Mouse (Mus musculus) CD4-positive, CD25-positive, alpha-beta regulatory T cell, adult 4 months (primary cell): ENCODE data around the gene Comtd1. TPM values are rescaled to one million over a fixed set of nuclear protein-coding genes. Genes with fewer than 3 reads are reported as not detected.
A peak's percentile ranks its signal among the peaks of the same experiment; 100 is the strongest.

Source experiments
- ATAC-seq: one replicate; pipeline ENCODE4 v1.8.0; 2017
- polyA plus RNA-seq, 2 experiments: library from polyadenylated mRNA; unstranded; fragments of 100-300 nt; shearing (Covaris generic); gene quantifications; one replicate each; pipeline ENCODE4 v1.2.1; 2017

Comtd1 gene
- 10 to 100 TPM; 19.0 to 20.4 TPM for polyA plus RNA-seq

GRCm38 (mm10) chr14:21848166-21849154 is at the start of gene Comtd1:
Gene Comtd1 (minus strand): TSS chr14:21848977.
- ATAC-seq, result peak; percentile 90

GRCm38 (mm10) chr14:21892341-21892659 is 43.5 kb upstream of the Comtd1 start:
- no peak for ATAC-seq

GRCm38 (mm10) chr14:21891581-21892340 is 43.0 kb upstream of the Comtd1 start:
- ATAC-seq, result no peak

- no peak for ATAC-seq
Observed at GRCm38 (mm10) chr14:21890430-21890829, 41.7 kb upstream of the Comtd1 start.

GRCm38 (mm10) chr14:21866816-21867215 is 18.0 kb upstream of the Comtd1 start:
- ATAC-seq, result no peak

GRCm38 (mm10) chr14:21866291-21866690 is 17.5 kb upstream of the Comtd1 start:
- no peak for ATAC-seq

- no peak for ATAC-seq
Observed at GRCm38 (mm10) chr14:21856886-21857285, 8.1 kb upstream of the Comtd1 start.

- ATAC-seq, result no peak
Observed at GRCm38 (mm10) chr14:21855961-21856360, 7.2 kb upstream of the Comtd1 start.

- no peak for ATAC-seq
Observed at GRCm38 (mm10) chr14:21854271-21854670, 5.5 kb upstream of the Comtd1 start.

GRCm38 (mm10) chr14:21853456-21854109 is 4.8 kb upstream of the Comtd1 start:
- peak; percentile 73 for ATAC-seq

GRCm38 (mm10) chr14:21851996-21852791 is 3.4 kb upstream of the Comtd1 start:
- ATAC-seq, result no peak

GRCm38 (mm10) chr14:21850419-21851127 is 1.8 kb upstream of the Comtd1 start:
- ATAC-seq, result no peak

- ATAC-seq, result no peak
Observed at GRCm38 (mm10) chr14:21849524-21850418, 994 bp upstream of the Comtd1 start.

- peak; percentile 10 for ATAC-seq
Observed at GRCm38 (mm10) chr14:21847381-21848165, 1.2 kb downstream of the Comtd1 start.

- ATAC-seq, result no peak
Observed at GRCm38 (mm10) chr14:21846827-21847380, 1.9 kb downstream of the Comtd1 start.

GRCm38 (mm10) chr14:21843263-21843662 is 5.5 kb downstream of the Comtd1 start:
- no peak for ATAC-seq

- ATAC-seq, result no peak
Observed at GRCm38 (mm10) chr14:21841819-21842592, 6.8 kb downstream of the Comtd1 start.

GRCm38 (mm10) chr14:21838336-21839017 is 10.3 kb downstream of the Comtd1 start:
- ATAC-seq, result no peak
